Mouse (Mus musculus): Measurements from ENCODE around the gene Sgo1. TPM values are rescaled to one million over a fixed set of nuclear protein-coding genes. Genes with fewer than 3 reads are reported as not detected.

The Sgo1 gene
- 9.0 and 12.2 TPM in 2 replicates for polyA plus RNA-seq (2012; rRNA removed)

DNA sequence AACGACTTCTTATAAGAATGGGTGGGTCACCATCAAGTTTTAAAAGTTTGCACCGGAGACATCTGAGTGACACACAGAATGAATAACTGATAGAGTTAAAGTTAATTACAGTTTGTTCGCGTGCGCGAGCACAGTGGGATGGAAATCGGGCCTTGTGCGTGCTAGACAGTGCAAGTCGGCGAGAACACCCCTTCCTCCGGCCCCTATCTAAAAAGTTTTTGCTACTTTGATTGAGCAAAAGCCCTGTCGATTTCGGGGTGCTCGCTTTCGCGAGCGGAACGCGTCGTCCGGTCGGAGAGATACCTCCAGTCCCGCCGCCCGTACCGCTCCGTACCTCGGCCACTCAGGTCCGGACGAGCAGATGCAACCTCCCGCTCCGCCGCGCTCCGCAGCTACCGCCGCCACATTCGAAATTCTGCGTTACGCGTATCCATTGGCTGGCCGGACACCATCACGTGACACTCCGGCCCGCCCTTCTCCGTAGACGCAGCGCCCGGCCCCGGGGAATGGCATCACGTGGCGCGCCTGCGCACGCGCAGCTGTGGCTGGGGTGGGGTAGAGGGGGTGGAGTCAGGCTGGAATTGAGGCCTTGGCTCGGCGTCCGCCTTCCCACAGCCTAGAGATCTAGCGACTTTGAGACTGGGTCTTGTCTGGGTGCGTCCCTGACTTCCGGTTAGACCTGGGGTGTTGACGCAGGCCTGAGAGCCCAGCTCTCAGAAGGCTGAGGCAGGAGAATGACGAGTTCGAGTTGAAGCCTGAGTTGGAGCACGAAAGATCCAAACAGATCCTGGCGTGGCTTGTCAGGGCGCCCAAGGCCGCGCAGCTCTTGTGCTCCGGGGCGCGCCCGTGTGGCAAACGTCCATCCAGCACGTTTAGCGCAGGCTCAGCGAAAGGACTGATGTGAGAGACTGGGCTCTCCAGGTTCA is at the start of gene Sgo1:
Gene Sgo1, minus strand, starts transcription at position 457 of the 926 bp plus-strand sequence.

Other genes with a start within 250 kb of the Sgo1 start
- 1.1 and 1.3 TPM in 2 replicates for gene Efhb, start 226.0 kb downstream of the Sgo1 start, polyA plus RNA-seq (2012; rRNA removed)
- gene Rab5a, start 210.1 kb downstream of the Sgo1 start, polyA plus RNA-seq (2012; rRNA removed), result 59.9 and 65.1 TPM in 2 replicates
- gene Pp2d1, start 149.9 kb downstream of the Sgo1 start, polyA plus RNA-seq (2012; rRNA removed), result 0.02 TPM in 1 of 2 replicates, not detected in the other
- 11.4 and 11.6 TPM in 2 replicates for gene Kat2b, start 122.5 kb downstream of the Sgo1 start, polyA plus RNA-seq (2012; rRNA removed)
- gene Sult1c2, start 157.0 kb upstream of the Sgo1 start, polyA plus RNA-seq (2012; rRNA removed), result not detected in 2 replicates